Mouse (Mus musculus) hindbrain, postnatal 0 days (tissue): ENCODE results near the gene Pcare. TPM values are rescaled to one million over a fixed set of nuclear protein-coding genes. Genes with fewer than 3 reads are reported as not detected.

Experiments used
- ATAC-seq: fragments of 200-750 bp; cut with Nextera tagmentation; 2 replicates; pipeline ENCODE4 v1.8.0; 2017; ENCODE audit warnings: mild to moderate bottlenecking, moderate TSS enrichment, moderate library complexity
- DNase-seq: peaks from one replicate; pipeline ENCODE4 v3.0.0-alpha.2; 2015; ENCODE audit warnings: low spot score
- H3K27ac ChIP-seq: fragments of 300-500 bp; sonication (generic); 2 replicates; pipeline ENCODE4 v1.5.1; 2014; ENCODE audit warnings: mild to moderate bottlenecking
- H3K27me3 ChIP-seq: fragments of 300-500 bp; sonication (generic); 2 replicates; pipeline ENCODE4 v1.6.1; 2014; ENCODE audit warnings: low read length, mixed read lengths; ENCODE audit not compliant: insufficient read depth
- H3K36me3 ChIP-seq: fragments of 300-500 bp; sonication (generic); 2 replicates; pipeline ENCODE4 v1.6.1; 2014; ENCODE audit warnings: low read length, mixed read lengths; ENCODE audit not compliant: insufficient read depth
- H3K4me1 ChIP-seq: fragments of 300-500 bp; sonication (generic); 2 replicates; pipeline ENCODE4 v1.6.1; 2014; ENCODE audit warnings: antibody characterized with exemption, low read length, mixed read lengths; ENCODE audit not compliant: insufficient read depth
- H3K4me2 ChIP-seq: fragments of 300-500 bp; sonication (generic); 2 replicates; pipeline ENCODE4 v1.6.1; 2014; ENCODE audit warnings: low read depth, mild to moderate bottlenecking, low read length, moderate library complexity, mixed read lengths
- H3K4me3 ChIP-seq: fragments of 300-500 bp; sonication (generic); 2 replicates; pipeline ENCODE4 v1.5.1; 2014; ENCODE audit warnings: low read length
- H3K9ac ChIP-seq: fragments of 300-500 bp; sonication (generic); replicated peaks from 2 replicates; pipeline ENCODE4 v1.6.1; 2014; ENCODE audit warnings: mild to moderate bottlenecking, low read length, moderate library complexity, mixed read lengths
- H3K9me3 ChIP-seq: fragments of 300-500 bp; sonication (generic); 2 replicates; pipeline ENCODE4 v1.6.1; 2016; ENCODE audit warnings: low read length, mixed read lengths
- CTCF ChIP-seq: IDR thresholded peaks from 2 replicates; pipeline ENCODE4 v1.5.1; 2016; ENCODE audit warnings: antibody characterized with exemption, control low read depth, low read depth
- WGBS: fragments of 180-500 bp; shearing (Covaris S2); extraction: QIAGEN DNeasy Blood & Tissue Kit; methylation state at CpG from one replicate; pipeline ENCODE4 v1.1.7; 2014; 5-methylcytosine and 5-hydroxymethylcytosine counted together
- polyA plus RNA-seq: library from polyadenylated mRNA; unstranded; fragments of >200 nt; fragmentation: Nextera tagmentation; extraction: Ambion mirVana; gene quantifications from 2 replicates; pipeline ENCODE4 v1.2.1, GENCODE M21; 2015
- total RNA-seq: library from RNA; depleted of rRNA; stranded (reverse); fragments of >200 nt; gene quantifications from 2 replicates; pipeline ENCODE4 v1.2.3, GENCODE M21; 2014

The Pcare gene
- total and polyA plus RNA-seq, 2 experiments from 2014 or later = not detected

GRCm38 (mm10) chr17:71712279-71712678 is 40.4 kb downstream of the Pcare start:
- H3K27ac ChIP-seq = no peak overlapping the region
- H3K36me3 ChIP-seq = no peaks in the 10 kb centered on the region
- no peaks in the 10 kb centered on the region for H3K9me3 ChIP-seq
- no peaks in the 10 kb centered on the region for H3K4me1 ChIP-seq
- H3K9ac ChIP-seq = no peak overlapping the region
- no peak overlapping the region for H3K4me3 ChIP-seq
- no peaks in the 10 kb centered on the region for H3K27me3 ChIP-seq
- H3K4me2 ChIP-seq = no peak overlapping the region
- no peak for ATAC-seq
- 65% methylated on average over 6 of the region's 6 CpGs for WGBS
- peak; percentile 31 for DNase-seq
- no peak for TF ChIP-seq CTCF

- DNase-seq = peak; percentile 31
- no peaks in the 10 kb centered on the region for H3K27me3 ChIP-seq
- no peaks in the 10 kb centered on the region for H3K4me1 ChIP-seq
- no peaks in the 10 kb centered on the region for H3K36me3 ChIP-seq
- H3K27ac ChIP-seq = no peak overlapping the region
- TF ChIP-seq CTCF = no peak
- no peak overlapping the region for H3K9ac ChIP-seq
- H3K4me2 ChIP-seq = no peak overlapping the region
- no peak overlapping the region for H3K4me3 ChIP-seq
- ATAC-seq = peak; percentile 58; the same call in 1 of the 2 replicates
- WGBS = 32% methylated on average over 4 of the region's 4 CpGs
- H3K9me3 ChIP-seq = no peaks in the 10 kb centered on the region
These were observed 45.0 kb downstream of the Pcare start for GRCm38 (mm10) chr17:71707715-71708114.

DNA sequence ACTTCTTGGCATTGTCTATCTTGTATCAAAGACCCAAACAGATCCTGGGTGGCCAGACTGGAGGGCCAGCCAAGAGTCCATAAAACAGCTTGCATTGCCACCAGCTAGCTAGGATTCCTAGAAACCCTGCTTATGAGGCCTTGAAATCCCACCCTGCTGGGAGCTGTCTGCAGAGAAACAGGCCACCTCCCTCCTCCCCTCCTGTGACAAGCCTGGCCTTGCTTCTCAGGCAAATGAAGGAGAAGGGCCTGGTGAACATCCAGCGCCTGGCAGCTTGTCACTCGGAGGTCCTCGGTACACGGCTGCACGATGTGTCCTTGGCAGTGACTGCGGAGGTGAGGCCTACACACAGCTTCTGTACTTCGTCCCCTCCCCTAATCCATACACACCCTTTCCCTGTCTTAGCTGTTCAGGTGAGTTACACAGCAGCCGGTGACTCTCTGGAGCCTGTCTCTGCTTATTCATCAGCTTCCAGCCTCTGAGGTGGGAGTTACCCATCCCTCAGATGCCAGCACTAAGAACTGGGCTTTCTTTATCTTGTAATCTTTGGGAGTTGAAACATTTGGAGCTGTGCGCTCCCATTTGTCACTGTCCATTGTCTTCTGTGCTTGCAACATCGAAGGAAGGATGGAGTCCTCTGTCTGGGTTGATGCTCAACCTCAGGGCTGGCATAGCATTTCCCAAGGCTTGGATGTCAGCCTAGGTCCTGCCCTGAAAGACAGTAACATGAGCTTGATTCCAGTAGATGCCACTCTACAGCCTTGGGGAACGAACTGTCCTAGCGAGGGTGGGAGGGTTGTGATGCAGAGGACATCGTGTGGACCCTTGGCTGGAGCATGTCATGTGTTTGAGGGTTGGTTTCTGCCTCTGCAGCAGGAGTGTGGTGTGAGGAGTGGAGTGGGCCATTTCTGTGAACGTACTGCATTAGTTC is 46.9 kb downstream of the Pcare start:
- H3K4me3 ChIP-seq = no peak overlapping the region
- no peaks in the 10 kb centered on the region for H3K9me3 ChIP-seq
- no peak overlapping the region for H3K4me2 ChIP-seq
- WGBS = 79% methylated on average over 14 of the region's 14 CpGs
- no peaks in the 10 kb centered on the region for H3K36me3 ChIP-seq
- H3K27ac ChIP-seq = no peak overlapping the region
- H3K27me3 ChIP-seq = no peaks in the 10 kb centered on the region
- no peak for TF ChIP-seq CTCF
- DNase-seq (no peak), ATAC-seq (no peak)
- no peaks in the 10 kb centered on the region for H3K4me1 ChIP-seq
- no peak overlapping the region for H3K9ac ChIP-seq

DNA sequence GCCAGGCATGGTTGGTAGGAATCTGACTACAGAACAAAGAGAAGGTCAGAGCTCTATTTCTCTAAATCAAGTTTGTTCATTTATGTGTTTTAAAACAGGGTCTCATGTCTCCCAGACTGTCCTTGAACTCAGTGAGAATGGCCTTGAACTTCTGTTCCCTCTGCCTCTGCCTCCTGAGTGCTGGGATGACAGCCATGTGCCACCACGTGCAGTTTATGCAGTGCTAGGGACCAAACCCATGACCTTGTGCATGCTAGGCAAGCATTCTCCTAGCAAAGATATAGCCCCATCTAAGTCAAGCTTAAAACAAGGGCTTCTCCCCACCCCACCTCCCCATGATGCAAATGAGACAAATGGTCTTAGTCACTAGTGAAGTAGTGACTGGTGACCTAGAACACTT is 47.6 kb downstream of the Pcare start:
- no peak overlapping the region for H3K4me2 ChIP-seq
- no peaks in the 10 kb centered on the region for H3K4me1 ChIP-seq
- H3K27me3 ChIP-seq = no peaks in the 10 kb centered on the region
- no peak overlapping the region for H3K9ac ChIP-seq
- no peak overlapping the region for H3K4me3 ChIP-seq
- DNase-seq (no peak), ATAC-seq (no peak)
- TF ChIP-seq CTCF = no peak
- WGBS = 77% methylated on average over 1 of the region's 1 CpGs
- H3K9me3 ChIP-seq = no peaks in the 10 kb centered on the region
- H3K36me3 ChIP-seq = no peaks in the 10 kb centered on the region
- no peak overlapping the region for H3K27ac ChIP-seq

DNA sequence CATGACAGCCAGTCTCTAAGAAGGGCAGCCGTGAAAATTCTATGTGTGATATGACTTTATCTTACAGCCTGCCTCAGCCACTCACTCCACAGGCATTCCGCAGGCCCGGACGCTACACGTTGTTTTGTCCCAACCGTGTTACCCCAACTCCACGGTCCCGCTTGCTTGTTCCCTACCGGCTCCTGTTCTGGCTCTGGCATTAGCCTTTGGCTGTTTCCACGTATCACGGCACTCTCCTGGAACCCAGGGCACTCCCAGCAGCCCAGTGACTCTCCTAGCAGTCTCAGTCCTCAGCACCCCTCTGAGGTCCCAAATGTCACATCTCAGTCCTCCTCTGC is 54.1 kb downstream of the Pcare start:
- Histone ChIP-seq H3K27me3 (no peaks in the 10 kb centered on the region), H3K4me2 (no peak overlapping the region), H3K36me3 (no peaks in the 10 kb centered on the region), H3K9me3 (no peaks in the 10 kb centered on the region), H3K9ac (no peak overlapping the region), H3K4me1 (no peaks in the 10 kb centered on the region), H3K4me3 (no peak overlapping the region), H3K27ac (no peak overlapping the region)
- 67% methylated on average over 11 of the region's 11 CpGs for WGBS
- DNase-seq (no peak), ATAC-seq (no peak)
- TF ChIP-seq CTCF = no peak

DNA sequence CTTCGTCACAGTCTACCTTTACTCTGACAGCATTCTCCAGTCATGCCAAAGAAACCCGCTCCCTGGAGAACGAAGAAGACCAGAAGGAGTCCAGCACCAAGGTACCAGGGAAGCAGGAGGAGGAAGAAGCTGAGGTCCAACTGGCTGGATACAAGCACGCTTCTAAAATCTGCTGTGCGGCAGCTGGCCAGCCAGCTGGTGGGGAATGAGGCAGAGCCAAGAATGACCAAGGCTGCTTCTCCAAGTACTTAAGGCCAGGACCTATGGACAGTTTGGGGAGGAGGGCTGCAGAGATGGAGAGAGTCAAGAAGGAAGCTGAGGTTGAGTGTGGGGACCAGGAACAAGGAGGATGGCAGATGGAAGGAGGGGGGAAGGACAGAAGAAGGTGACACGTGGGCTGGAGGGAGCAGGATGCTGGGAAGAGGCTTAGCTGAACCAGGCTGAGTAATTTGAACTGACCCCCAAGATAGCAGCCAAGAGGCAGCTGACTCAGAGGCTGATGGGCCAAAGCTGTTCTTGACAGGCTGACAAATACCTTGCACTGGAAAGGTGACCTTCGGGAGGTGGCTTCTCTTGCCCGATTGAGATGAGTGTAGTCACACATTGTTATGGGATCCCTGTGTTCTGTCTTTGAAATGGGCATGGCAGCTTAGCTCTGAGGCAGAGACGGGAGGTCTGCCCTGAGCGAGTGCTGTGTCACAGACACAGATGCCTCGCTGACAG is 54.6 kb downstream of the Pcare start:
- Histone ChIP-seq H3K9me3 (no peaks in the 10 kb centered on the region), H3K27me3 (no peaks in the 10 kb centered on the region), H3K4me3 (no peak overlapping the region), H3K9ac (no peak overlapping the region), H3K4me1 (no peaks in the 10 kb centered on the region), H3K27ac (no peak overlapping the region), H3K4me2 (no peak overlapping the region), H3K36me3 (no peaks in the 10 kb centered on the region)
- ATAC-seq (peak; percentile 19; the same call in 1 of the 2 replicates), DNase-seq (peak; percentile 36)
- 69% methylated on average over 11 of the region's 11 CpGs for WGBS
- no peak for TF ChIP-seq CTCF
